Mouse (Mus musculus): ENCODE data around the gene Dazap1.

Gene Dazap1

DNA sequence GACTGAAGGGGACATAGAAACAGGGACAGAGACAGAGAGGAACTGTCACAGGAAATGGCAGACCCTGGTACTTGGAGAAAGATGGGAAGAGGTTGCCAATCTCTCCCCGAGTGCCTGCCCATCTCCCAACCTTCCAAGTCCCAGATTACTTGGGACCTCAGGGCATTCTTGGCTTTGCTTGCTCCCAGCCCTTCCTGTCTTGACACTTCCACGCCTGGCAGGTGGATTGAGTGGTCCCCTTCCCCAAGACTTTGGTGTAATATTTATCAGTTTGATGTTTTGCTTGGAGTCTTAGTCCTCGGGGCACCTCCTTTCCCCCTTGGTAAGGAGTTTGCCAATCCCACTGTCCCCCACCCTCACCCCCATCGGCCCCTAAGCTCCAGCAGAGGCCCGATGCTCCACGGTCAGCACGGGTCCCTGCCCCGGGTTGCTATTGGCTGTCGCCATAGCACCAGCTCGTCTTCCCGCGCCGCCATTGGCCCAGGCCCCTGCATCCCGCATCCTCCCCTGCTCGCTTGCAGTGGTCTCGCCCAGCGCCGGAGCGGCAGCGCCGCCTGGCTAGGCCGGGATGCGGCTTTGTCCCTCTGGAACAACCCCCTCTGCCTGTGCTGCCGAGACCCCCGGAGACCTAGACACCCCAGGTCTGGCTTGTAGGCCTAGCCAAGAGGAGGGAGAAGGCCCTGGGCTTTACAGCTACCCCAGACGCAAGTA is 37.4 kb downstream of the Dazap1 start:
- DNase-seq (ENCODE audit: low read depth) = no peak

DNA sequence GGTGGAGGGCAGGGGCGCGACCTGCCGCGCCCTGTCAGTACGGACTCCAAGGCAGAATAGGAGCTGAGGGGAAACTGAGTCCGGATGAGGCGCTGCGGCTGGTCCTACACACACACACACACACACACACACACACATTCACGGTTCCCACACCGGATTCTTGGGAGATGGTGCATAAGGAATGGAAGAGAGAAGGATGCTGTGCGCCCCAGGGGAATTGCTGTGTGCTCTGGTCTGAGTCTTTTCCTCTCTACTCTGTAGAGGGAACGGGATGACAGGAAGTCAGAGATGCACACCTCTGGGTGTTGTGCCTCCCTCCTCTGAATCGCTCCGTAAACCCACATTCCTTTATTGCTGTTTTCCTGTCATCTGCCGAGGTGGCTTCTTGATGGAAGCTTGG is 38.0 kb downstream of the Dazap1 start:
- DNase-seq (ENCODE audit: low read depth) = no peak

DNA sequence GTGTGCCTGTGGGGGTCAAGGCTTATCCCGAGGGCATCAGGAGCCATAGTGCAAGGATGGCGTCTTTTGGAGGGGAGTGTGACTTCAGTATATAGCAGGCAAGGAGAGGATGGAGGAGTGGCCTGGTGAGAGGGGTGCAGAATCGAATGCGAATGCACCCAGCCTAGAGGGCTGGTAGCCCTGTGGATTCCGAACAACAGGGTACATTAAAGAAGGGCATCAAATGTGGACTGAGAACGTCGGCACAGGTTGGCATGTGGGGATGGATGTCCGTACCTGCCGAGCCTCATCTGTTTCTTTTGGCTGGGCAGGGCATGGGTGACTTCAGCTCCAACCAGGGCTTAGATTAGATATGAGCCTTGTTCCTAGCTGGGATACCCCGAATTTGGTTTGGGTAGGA is 38.5 kb downstream of the Dazap1 start:
- no peak for DNase-seq (ENCODE audit: low read depth)

DNA sequence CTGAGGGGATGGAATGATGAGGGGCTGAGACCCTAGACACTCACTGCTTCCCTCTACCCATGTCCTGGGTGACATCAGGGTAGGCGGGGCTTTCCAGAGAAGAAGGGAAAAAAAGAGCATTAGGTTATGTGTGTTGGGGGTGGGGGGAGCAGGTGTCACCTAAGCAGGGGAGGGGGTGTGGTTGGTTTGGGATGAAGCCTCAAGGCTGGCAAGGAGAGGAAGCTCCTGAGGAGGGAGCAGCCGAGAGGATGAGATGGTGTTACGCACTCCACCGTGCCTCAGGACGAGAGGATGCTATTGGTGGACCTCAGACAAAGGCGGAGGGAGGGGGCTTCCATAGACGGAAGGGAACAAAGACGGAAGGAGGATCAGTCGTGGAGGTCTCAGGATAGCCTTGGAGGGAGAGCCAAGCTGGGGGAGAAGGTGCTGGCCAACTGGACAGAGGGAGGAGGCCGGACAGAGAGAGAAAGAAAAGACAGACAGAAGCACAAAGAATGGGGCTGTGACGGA is 39.4 kb downstream of the Dazap1 start:
- DNase-seq (ENCODE audit: low read depth) = no peak

DNA sequence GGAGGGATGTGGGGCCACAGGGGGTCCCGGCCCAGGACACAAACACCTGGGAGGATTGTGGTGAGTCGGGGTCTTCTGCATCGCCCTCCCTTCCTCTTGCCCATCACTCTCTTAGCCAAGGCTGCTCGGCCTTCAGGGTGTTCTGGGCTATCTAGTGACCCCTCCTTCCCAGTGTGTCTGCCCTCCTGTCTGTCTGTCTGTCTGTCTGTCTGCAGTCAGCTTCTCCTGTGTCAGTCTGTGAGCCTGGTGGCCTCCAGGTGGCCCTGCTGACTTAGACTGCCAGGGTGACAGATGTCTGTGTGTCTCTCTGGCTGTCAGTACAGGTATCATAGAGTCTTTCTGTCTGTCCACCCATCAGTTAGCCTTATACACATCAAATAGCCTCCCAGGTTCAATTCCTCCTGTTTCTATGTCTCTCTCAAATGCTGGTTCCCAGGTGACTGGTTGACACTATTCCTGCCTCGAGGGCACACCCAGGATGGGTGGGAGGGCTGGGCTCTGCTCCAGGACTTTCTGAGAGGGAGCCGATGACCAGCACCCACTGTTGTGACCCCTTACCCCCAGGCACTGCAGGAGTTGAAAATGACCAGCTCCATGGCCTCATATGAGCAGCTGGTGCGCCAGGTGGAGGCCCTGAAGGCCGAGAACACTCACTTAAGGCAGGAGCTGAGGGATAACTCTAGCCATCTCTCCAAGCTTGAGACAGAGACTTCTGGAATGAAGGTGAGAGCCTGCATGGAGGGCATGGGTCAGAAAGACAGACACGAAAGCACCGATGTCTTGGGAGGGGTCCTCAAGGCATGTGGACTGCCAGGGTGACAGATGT is 40.2 kb downstream of the Dazap1 start:
- DNase-seq (ENCODE audit: low read depth) = no peak

DNA sequence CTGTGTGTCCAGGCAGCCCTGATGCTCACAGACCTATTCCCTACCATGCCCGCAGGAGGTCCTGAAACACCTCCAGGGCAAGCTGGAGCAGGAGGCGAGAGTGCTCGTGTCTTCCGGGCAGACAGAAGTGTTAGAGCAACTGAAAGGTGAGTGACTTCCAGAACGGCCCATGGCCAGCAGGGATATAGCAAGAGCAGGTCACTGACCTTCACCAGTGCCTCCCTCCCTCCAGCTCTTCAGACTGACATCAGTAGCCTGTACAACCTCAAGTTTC is 40.7 kb downstream of the Dazap1 start:
- no peak for DNase-seq (ENCODE audit: low read depth)

DNA sequence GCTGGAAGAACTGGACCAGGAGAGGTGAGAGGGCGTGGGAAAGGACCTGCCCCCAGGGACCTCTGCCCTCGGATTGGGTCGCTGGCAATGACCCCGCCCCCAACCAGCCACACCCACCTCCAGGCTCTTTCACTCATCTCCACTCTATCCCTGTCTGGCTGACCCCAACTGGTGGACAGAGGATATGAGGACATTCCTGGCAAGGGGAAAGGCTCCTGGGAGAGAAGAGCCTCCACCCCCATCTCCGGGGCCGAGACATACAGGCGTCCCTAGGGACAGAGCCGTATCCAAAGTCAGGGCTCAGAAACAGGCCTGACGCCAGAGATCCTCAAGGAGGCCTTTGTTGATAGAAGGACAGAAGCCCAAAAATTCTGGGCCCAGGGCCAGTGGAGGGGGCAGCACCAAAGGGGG is 41.2 kb downstream of the Dazap1 start:
- no peak for DNase-seq (ENCODE audit: low read depth)

DNA sequence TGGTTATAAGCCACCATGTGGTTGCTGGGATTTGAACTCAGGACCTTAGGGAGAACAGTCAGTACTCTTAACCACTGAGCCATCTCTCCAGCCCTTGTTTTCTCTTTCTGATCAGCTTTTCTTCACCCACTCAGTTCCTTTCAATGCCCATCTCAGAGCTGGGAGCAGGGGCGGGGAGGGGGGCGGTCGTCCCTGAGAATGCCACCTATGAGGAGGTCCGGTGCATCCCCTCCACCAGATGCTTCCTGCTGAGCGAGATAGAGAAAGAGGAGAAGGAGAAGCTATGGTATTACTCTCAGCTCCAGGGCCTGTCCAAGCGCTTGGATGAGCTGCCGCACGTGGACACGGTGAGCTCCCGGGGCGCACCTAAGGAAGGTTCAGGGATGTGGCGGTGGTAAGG is 43.2 kb downstream of the Dazap1 start:
- no peak for DNase-seq (ENCODE audit: low read depth)

DNA sequence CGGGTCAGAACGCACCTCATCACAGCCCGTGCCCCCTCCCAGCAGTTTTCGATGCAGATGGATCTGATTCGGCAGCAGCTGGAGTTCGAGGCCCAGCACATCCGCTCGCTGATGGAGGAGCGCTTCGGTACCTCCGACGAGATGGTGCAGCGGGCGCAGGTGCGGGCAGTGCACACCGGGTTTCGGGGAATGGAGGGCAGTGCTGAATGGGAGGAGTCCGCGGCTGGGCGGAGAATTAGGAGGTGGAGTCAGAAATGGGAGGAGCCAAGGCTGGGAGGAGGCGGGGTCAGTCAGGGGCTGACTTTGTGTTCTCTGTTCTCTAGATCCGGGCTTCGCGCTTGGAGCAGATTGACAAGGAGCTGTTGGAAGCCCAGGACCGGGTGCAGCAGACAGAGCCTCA is 43.6 kb downstream of the Dazap1 start:
- no peak for DNase-seq (ENCODE audit: low read depth)

DNA sequence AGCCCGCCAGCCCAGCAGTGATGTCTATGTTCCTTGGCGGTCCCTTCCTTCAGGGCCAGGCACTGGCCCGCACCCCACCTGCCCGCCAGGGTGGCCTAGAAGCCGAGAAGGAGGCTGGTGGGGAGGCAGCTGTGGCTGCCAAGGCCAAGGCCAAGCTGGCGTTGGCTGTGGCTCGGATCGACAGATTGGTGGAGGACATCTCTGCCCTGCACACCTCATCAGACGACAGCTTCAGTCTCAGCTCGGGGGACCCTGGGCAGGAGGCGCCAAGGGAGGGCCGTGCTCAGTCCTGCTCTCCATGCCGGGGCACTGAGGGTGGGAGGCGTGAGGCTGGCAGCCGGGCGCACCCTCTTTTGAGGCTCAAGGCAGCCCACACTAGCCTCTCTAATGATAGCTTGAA is 50.3 kb downstream of the Dazap1 start:
- DNase-seq (ENCODE audit: low read depth) = no peak

DNA sequence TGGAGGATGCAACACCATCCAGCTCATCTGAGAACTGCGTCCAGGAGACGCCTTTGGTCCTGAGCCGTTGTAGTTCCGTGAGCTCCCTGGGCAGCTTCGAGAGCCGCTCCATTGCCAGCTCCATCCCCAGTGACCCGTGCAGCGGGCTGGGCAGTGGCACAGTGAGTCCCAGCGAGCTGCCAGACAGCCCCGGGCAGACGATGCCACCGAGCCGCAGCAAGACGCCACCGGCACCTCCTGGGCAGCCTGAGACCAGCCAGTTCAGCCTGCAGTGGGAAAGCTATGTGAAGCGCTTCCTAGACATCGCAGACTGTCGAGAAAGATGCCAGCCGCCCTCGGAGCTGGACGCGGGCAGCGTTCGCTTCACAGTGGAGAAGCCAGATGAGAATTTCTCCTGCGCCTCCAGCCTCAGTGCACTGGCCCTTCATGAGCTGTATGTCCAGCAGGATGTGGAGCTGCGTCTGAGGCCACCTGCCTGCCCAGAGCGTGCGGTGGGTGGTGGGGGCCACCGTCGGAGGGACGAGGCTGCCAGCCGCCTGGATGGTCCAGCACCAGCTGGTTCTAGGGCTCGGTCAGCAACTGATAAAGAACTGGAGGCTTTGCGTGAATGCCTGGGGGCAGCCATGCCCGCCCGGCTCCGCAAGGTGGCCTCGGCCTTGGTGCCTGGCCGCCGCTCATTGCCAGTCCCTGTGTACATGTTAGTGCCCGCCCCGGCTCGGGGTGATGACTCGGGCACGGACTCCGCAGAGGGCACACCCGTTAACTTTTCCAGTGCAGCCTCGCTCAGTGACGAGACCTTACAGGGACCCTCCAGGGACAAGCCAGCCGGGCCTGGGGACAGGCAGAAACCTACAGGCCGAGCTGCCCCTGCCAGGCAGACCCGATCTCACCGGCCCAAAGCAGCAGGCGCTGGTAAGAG is 51.6 kb downstream of the Dazap1 start:
- DNase-seq (ENCODE audit: low read depth) = no peak

DNA sequence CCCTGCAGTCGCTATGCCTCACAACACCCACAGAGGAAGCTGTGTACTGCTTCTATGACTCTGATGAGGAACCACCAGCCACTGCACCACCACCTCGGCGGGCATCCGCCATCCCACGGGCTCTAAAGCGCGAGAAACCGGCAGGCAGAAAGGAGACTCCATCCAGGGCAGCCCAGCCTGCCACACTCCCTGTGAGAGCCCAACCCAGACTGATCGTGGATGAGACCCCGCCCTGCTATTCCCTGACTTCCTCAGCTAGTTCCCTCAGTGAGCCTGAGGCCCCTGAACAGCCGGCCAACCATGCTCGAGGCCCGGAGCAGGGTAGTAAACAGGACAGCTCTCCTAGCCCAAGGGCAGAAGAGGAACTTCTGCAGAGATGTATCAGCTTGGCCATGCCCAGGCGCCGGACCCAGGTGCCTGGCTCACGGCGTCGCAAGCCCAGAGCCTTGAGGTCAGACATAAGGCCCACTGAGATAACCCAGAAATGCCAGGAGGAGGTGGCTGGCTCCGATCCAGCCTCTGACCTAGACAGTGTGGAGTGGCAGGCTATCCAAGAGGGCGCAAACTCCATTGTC is 52.4 kb downstream of the Dazap1 start:
- DNase-seq (ENCODE audit: low read depth) = no peak

DNA sequence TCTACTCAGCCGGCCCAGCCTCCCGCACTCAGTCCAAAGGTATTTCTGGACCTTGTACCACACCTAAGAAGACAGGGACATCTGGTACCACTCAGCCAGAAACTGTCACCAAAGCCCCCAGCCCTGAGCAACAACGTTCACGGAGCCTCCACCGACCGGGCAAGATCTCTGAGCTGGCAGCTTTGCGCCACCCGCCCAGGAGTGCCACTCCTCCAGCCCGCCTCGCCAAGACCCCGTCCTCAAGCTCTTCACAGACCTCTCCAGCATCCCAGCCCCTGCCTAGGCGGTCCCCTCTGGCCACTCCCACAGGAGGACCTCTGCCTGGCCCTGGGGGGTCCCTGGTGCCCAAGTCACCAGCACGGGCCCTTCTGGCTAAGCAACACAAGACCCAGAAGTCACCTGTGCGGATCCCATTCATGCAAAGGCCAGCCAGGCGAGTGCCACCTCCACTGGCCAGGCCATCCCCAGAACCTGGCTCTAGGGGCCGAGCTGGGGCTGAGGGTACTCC is 53.3 kb downstream of the Dazap1 start:
- DNase-seq (ENCODE audit: low read depth) = no peak

DNA sequence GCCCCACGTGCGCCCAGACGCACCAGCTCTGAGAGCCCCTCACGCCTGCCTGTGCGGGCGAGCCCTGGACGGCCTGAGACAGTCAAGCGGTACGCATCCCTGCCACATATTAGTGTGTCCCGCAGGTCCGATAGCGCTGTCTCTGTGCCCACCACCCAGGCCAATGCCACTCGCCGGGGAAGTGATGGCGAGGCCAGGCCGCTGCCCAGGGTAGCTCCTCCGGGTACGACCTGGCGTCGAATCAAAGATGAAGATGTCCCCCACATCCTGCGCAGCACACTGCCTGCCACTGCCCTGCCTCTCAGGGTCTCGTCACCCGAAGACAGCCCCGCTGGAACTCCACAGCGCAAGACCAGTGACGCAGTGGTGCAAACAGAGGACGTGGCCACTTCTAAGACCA is 54.0 kb downstream of the Dazap1 start:
- no peak for DNase-seq (ENCODE audit: low read depth)

DNA sequence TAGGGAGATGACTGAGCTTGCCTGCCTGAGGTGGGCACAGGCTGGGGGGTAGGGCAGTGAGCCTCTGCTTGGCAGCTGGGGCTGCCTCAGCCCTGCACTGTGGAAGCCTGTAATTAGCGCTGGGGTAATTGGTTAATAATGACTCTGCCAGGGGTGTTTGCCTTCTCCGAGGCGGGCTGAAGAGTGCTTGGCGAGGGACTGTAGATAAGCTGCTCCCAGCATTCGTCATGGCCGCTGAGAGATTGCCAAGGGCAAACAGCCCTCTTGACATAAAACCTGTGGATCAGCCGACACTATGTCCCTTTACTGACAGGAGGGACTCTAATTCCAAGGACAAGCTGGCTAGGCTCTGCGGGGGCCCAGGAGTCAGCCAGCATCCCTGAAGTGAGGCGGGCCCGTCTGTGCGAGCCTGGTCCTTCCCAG is 55.1 kb downstream of the Dazap1 start:
- no peak for DNase-seq (ENCODE audit: low read depth)

DNA sequence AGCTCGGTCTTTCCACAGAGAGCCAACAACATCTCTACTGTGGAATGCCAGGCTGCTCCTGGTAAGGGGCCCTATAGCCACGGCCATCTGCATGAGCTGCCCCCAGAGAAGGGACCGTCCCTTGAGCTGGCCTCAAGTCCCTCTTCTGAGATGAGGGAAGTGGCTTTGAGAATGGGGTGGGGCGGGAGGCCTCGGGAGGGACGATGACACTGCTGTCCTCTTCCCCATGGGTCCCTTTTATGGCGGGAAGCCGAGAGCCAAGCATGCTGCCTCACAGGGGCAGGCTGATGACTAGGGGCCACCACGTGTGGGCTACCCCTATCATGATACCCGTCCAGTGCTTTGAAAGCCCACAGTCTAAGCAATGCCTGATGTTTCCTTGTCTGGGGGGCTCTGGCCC is 55.7 kb downstream of the Dazap1 start:
- DNase-seq (ENCODE audit: low read depth) = no peak

DNA sequence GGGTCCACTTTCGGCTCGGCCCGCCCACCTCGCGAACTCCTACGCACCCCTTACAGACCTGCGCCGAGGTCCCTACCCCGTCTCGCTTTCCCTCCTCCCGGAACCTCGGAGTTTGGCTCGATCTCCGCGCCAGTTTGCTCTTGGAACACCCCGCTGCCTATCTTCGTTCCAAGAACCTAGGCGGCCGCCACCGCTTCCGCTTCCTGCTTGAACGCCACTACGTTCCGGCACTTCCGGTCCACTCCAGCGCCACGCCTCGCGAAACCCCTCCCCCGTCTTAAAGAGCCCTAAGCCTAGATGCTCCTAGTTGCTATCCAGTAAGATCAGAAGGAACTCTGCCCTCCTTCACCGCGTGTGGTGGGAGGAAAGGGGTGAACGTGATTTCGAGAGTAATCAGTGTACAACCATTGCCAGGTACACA is 59.1 kb downstream of the Dazap1 start, which contains the start of gene 2310011J03Rik:
Gene 2310011J03Rik (minus strand): TSS at position 198 of the 421 bp plus-strand sequence.
- DNase-seq (ENCODE audit: low read depth) = peak; percentile 93

DNA sequence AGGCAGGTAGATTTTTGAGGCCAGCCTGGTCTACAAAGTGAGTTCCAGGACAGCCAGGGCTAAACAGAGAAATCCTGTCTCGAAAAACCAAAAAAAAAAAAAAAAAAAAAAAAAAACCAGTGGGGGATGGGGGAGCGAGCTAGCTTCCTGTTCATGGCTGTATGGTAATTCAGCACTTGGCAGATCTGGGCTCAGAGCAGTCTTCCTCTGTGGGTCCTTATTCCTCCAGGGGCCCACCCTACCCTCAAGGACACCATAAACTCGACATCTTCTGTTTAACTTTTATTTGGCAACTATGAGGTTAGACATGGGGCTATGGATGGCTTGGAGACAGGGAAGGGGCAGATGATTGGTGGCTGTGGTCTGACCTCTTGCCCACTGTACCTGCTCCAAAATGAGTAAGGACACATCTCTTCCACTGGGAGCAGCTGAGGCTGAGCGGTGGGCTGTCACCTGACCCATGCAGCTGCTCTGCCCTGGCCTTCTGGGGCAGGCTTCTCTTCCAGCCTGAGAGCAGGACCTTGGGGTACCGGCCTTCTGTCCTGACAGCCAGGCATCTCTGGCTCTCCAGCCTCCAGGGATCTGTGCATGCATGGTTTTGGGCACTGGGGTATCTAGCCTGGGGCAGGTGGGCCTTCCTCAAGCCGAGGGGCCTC is 59.9 kb downstream of the Dazap1 start:
- DNase-seq (ENCODE audit: low read depth) = no peak

DNA sequence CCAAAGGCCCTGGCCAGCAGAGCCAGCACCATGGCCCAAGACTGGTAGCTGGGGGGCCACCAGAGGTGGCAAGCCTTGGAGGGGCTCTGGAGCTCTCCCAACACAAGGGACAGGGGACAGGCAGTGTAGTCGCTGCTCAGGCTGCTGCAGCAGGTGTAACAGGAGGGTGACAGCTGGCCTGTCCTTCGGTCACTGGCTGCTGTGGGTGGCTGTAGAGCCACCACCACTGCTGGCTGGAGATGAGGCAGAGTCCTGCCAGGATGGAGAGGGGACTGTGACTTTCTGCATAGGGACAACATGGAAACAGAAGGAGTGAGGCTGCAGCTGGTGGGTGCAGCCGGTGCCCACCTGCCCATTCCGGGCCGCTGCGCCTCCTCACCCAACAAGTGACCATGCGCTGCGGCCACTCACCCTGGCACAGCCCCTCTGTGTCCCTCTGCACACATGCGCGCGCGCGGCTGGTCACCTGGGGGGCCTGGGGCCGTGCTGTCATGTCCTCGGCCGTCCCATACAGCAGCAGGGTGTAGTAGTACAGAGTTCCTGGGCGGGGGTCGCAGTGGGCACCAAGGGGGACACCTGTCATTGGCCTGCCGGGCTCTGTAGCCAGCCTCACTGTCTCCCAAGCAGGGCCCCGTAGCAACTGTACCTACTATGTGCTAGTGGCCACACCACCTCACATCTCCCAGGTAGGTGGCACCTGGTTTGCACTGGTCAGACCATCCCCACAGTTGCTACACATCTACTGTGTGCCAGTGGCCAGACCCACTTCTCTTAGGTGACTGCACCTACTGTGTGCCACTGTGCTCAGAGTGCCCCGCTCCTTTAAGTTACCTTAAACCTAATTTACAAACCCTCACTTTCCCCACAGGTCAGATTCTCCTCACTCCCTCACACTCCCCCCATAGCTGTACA is 60.6 kb downstream of the Dazap1 start:
- DNase-seq (ENCODE audit: low read depth) = no peak

DNA sequence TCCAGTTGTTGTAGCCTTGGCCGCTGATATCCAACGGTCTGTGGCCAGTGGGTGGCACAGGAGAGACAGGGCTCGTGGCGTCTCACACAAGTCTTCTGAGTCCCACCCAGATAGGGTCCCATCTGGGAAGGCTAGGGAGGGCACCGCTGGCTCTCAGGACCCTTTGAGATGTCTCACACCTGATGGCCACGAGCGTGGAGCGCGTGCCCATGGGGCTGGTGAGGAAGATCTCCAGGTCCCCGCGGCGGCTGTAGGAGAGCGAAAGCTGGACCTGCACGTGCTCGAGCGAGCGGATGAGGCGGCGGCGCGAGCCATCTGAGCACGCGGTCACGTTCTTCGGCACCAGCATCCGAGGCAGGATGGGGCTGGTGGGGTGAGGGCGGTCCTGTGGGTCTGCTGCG is 61.5 kb downstream of the Dazap1 start:
- no peak for DNase-seq (ENCODE audit: low read depth)

Data from c-Kit-positive CD71-positive TER-119-negative erythroid progenitor cells, embryonic 14.5 days (primary cell).